Mouse (Mus musculus) liver, embryonic 15.5 days (tissue): ENCODE data around the gene Rnf43. TPM values are rescaled to one million over a fixed set of nuclear protein-coding genes. Genes with fewer than 3 reads are reported as not detected.
A peak's percentile ranks its signal among the peaks of the same experiment; 100 is the strongest.

Experiments
- ATAC-seq: fragments of 200-750 bp; cut with Nextera tagmentation; 2 replicates; pipeline ENCODE4 v1.8.0; 2017; ENCODE audit warnings: moderate number of reproducible peaks, mild to moderate bottlenecking, moderate library complexity; ENCODE audit not compliant: insufficient read depth
- H3K27ac ChIP-seq: fragments of 300-500 bp; sonication (generic); replicated peaks from 2 replicates; pipeline ENCODE4 v1.5.1; 2015; ENCODE audit warnings: mild to moderate bottlenecking, inconsistent platforms
- H3K27me3 ChIP-seq: fragments of 300-500 bp; sonication (generic); 2 replicates; pipeline ENCODE4 v1.6.1; 2015; ENCODE audit warnings: mild to moderate bottlenecking, inconsistent platforms
- H3K36me3 ChIP-seq: fragments of 300-500 bp; sonication (generic); replicated peaks from 2 replicates; pipeline ENCODE4 v1.6.1; 2015; ENCODE audit warnings: moderate library complexity, mild to moderate bottlenecking, inconsistent platforms
- H3K4me1 ChIP-seq: fragments of 300-500 bp; sonication (generic); replicated peaks from 2 replicates; pipeline ENCODE4 v1.6.1; 2015; ENCODE audit warnings: inconsistent platforms
- H3K4me2 ChIP-seq: fragments of 300-500 bp; sonication (generic); 2 replicates; pipeline ENCODE4 v1.6.1; 2015; ENCODE audit warnings: moderate library complexity, mild to moderate bottlenecking, inconsistent platforms
- H3K4me3 ChIP-seq: fragments of 300-500 bp; sonication (generic); replicated peaks from 2 replicates; pipeline ENCODE4 v1.5.1; 2015; ENCODE audit warnings: mild to moderate bottlenecking, inconsistent platforms
- H3K9ac ChIP-seq: fragments of 300-500 bp; sonication (generic); 2 replicates; pipeline ENCODE4 v1.6.1; 2015; ENCODE audit warnings: moderate library complexity, mild to moderate bottlenecking, inconsistent platforms
- H3K9me3 ChIP-seq: fragments of 300-500 bp; sonication (generic); replicated peaks from 2 replicates; pipeline ENCODE4 v1.6.1; 2016; ENCODE audit warnings: inconsistent platforms
- WGBS: fragments of 180-500 bp; shearing (Covaris S2); methylation state at CpG from one replicate; pipeline ENCODE4 v1.1.7; 2015; ENCODE audit warnings: mixed read lengths; ENCODE audit not compliant: insufficient replicate concordance; 5-methylcytosine and 5-hydroxymethylcytosine counted together
- polyA plus RNA-seq: library from polyadenylated mRNA; unstranded; fragments of >200 nt; fragmentation: Nextera tagmentation; extraction: Ambion mirVana; gene quantifications from 2 replicates; pipeline ENCODE4 v1.2.1, GENCODE M21; 2015

Rnf43 gene
- polyA plus RNA-seq, 1 experiment from 2014 or later, result 5.0 TPM

DNA sequence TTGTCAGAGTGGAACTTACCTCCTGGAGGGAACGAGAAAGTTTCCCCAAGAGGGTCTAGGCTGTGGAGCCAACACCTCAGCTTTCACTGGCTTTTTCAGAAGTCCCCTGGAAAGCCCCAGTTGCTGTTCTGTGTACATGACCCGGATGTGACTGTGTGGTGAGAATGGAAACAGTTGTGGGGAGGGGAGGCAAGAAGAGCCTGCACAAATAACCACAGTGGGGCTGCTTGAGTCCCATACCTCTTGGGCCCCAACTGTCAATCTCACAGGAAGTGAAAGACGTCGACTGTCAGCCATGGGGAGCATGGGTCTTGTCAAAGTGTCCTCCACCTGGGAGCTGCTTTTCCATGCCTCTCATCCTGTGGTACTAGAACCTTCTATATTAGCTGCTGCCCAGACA lies 82.4 kb downstream of the Rnf43 start:
- Histone ChIP-seq H3K9ac (no peak overlapping the region), H3K4me1 (peaks cover 49% of the 10 kb centered on the region), H3K27ac (peak overlapping the region; percentile 51), H3K27me3 (no peaks in the 10 kb centered on the region), H3K36me3 (peaks cover 58% of the 10 kb centered on the region), H3K4me3 (no peak overlapping the region), H3K4me2 (no peak overlapping the region), H3K9me3 (no peaks in the 10 kb centered on the region)
- WGBS, result 38% methylated on average over 4 of the region's 4 CpGs
- ATAC-seq, result no peak

- H3K27me3 ChIP-seq, result no peaks in the 10 kb centered on the region
- H3K4me1 ChIP-seq, result peaks cover 53% of the 10 kb centered on the region
- peaks cover 49% of the 10 kb centered on the region for H3K36me3 ChIP-seq
- H3K9me3 ChIP-seq, result no peaks in the 10 kb centered on the region
- no peak overlapping the region for H3K4me3 ChIP-seq
- 78% methylated on average over 9 of the region's 9 CpGs for WGBS
- ATAC-seq, result no peak
- H3K4me2 ChIP-seq, result no peak overlapping the region
- H3K27ac ChIP-seq, result peak overlapping the region; percentile 51
- H3K9ac ChIP-seq, result no peak overlapping the region
Observed at GRCm38 (mm10) chr11:87745632-87746555, 83.4 kb downstream of the Rnf43 start.

DNA sequence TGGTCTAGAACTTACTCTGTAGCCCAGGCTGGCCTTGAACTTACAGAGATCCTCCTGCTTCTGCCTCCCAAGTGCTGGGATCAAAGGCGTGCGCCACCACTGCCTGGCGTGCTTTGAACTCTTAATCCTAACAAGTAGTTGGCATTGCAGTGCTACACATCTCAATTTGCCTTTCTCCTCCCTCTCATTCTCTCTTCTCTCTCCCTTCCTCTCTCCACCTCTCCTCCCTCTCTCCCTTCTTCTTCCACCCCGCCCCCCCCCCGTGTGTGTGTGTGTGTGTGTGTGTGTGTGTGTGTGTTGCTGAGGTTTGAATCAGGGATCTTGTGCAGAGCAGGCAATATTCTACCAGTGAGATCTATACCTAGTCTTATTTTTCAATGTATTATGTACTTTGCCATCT lies 84.8 kb downstream of the Rnf43 start:
- no peaks in the 10 kb centered on the region for H3K9me3 ChIP-seq
- H3K36me3 ChIP-seq, result peaks cover 35% of the 10 kb centered on the region
- H3K4me1 ChIP-seq, result peaks cover 64% of the 10 kb centered on the region
- no peak for ATAC-seq
- H3K27ac ChIP-seq, result peak overlapping the region; percentile 98
- no peaks in the 10 kb centered on the region for H3K27me3 ChIP-seq
- H3K9ac ChIP-seq, result no peak overlapping the region
- H3K4me2 ChIP-seq, result peak overlapping the region; percentile 78; the same call in 1 of the 2 replicates
- no peak overlapping the region for H3K4me3 ChIP-seq
- WGBS, result 89% methylated on average over 5 of the region's 5 CpGs

DNA sequence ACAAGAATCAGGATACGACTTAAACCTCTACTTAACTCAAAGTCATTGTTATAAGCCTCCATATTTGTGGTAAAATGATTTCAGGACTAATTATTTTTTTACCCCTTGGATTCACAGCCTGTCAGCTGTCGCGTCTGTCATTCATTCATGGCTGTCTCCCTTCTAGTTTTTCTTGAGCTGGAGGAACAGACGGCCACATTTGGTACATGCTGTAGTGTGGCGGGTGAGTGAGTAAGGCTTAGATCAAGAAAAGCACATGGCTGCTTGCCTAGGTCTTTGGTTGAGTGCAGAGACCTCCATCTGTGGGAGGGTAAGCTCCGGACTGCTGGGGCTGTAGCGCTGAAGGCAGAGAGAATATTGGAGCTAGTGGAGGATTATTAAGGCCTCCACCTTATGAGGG lies 85.2 kb downstream of the Rnf43 start:
- Histone ChIP-seq H3K36me3 (peaks cover 31% of the 10 kb centered on the region), H3K4me2 (peak overlapping the region; percentile 78), H3K27ac (peak overlapping the region; percentile 98), H3K9ac (peak overlapping the region; percentile 71), H3K27me3 (no peaks in the 10 kb centered on the region), H3K4me3 (0 out of 2 replicates have a peak overlapping the region, but pooled peaks have one; percentile 54), H3K4me1 (peaks cover 68% of the 10 kb centered on the region), H3K9me3 (no peaks in the 10 kb centered on the region)
- WGBS, result 83% methylated on average over 7 of the region's 7 CpGs
- no peak for ATAC-seq

DNA sequence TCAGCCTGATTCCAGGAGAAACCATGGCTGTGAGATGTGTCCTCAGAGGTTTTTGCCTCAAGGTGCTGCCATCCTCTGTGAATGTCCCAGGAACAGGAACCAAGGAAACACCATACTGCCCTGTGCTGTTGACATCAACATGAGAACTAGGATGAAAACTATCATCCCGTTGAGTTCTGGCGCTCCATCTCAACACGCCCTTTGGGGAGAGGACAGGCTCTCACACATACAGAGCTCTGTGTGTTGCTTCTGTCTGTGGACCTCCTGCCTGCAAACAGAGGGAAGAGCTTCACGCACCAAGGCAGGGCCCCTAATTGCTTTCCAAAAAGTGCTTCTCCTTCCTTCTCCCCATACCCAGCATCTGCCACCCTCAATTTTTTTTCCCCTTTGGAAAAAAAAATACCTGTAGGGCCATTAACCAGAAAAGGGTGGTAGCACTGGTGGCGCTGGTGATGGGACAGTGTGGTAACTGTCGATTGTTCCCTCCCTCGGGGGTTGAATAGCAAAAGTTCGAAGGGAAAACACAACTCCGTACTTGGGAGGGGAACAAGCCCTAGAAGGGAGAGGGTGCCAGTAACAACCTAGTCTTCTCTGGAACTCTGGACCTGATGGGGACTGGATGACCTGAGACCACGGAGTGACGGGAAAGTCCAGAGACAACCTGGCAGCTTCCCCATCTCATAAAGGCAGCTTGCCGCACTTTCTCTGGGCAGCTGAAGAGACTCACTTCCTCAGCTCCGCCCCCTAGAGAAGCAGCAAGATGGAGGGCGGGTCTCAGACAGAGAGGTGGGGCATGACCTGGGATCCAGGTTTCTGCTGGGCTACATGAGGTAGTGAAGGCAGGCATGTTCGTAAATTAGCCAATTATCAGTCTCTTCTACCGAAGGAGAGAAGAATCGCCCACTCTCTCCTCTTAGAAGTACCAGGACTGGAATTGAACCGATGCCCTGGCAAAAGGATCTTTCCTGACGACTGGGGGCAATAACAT lies 85.9 kb downstream of the Rnf43 start:
- Histone ChIP-seq H3K4me1 (peaks cover 75% of the 10 kb centered on the region), H3K36me3 (peaks cover 24% of the 10 kb centered on the region), H3K4me3 (peak overlapping the region; percentile 54), H3K9ac (peak overlapping the region; percentile 71), H3K27me3 (no peaks in the 10 kb centered on the region), H3K4me2 (peak overlapping the region; percentile 78), H3K9me3 (no peaks in the 10 kb centered on the region), H3K27ac (peak overlapping the region; percentile 98)
- peak; percentile 55 for ATAC-seq
- 12% methylated on average over 19 of the region's 19 CpGs for WGBS

- H3K27me3 ChIP-seq, result no peaks in the 10 kb centered on the region
- WGBS, result 8% methylated on average over 18 of the region's 18 CpGs
- H3K9ac ChIP-seq, result peak overlapping the region; percentile 71
- H3K4me3 ChIP-seq, result peak overlapping the region; percentile 54
- peak overlapping the region; percentile 78 for H3K4me2 ChIP-seq
- peaks cover 14% of the 10 kb centered on the region for H3K36me3 ChIP-seq
- H3K9me3 ChIP-seq, result no peaks in the 10 kb centered on the region
- peak overlapping the region; percentile 98 for H3K27ac ChIP-seq
- H3K4me1 ChIP-seq, result peaks cover 85% of the 10 kb centered on the region
- ATAC-seq, result peak; percentile 79
Observed at GRCm38 (mm10) chr11:87749192-87750042, 86.9 kb downstream of the Rnf43 start.

GRCm38 (mm10) chr11:87750043-87750421 lies 87.5 kb downstream of the Rnf43 start:
- peak; percentile 74 for ATAC-seq

DNA sequence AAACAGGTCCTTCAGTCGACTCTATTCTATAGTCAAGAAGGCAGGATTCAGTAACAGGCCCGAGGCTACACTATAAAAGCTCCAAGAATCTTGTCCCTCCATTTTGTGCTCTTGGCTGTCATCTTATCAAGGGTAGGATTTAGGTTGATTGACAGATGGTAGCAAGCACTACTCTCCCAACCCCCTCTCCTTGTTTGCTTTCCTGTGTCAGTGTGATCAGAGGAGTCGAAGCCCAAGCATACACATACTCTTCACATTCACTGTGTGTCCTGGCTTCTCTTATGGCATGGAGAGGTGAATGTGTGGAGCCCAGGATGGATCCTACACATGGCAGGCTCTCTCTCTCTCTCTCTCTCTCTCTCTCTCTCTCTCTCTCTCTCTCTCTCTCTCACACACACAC lies 88.0 kb downstream of the Rnf43 start:
- Histone ChIP-seq H3K36me3 (peaks cover 3% of the 10 kb centered on the region; the same call in 1 of the 2 replicates), H3K4me3 (peak overlapping the region; percentile 54), H3K27me3 (no peaks in the 10 kb centered on the region), H3K27ac (peak overlapping the region; percentile 98), H3K9ac (peak overlapping the region; percentile 71), H3K9me3 (no peaks in the 10 kb centered on the region), H3K4me2 (peak overlapping the region; percentile 78), H3K4me1 (peaks cover 91% of the 10 kb centered on the region)
- WGBS, result 14% methylated on average over 3 of the region's 3 CpGs
- peak; percentile 14 for ATAC-seq

More at GRCm38 (mm10) chr11:87750043-87750421, 87.5 kb downstream of the Rnf43 start:
- H3K36me3 ChIP-seq, result peaks cover 8% of the 10 kb centered on the region
- 13% methylated on average over 11 of the region's 11 CpGs for WGBS
- no peaks in the 10 kb centered on the region for H3K9me3 ChIP-seq
- peak overlapping the region; percentile 98 for H3K27ac ChIP-seq
- H3K4me1 ChIP-seq, result peaks cover 88% of the 10 kb centered on the region
- peak overlapping the region; percentile 71 for H3K9ac ChIP-seq
- no peaks in the 10 kb centered on the region for H3K27me3 ChIP-seq
- H3K4me3 ChIP-seq, result peak overlapping the region; percentile 54
- H3K4me2 ChIP-seq, result peak overlapping the region; percentile 78

DNA sequence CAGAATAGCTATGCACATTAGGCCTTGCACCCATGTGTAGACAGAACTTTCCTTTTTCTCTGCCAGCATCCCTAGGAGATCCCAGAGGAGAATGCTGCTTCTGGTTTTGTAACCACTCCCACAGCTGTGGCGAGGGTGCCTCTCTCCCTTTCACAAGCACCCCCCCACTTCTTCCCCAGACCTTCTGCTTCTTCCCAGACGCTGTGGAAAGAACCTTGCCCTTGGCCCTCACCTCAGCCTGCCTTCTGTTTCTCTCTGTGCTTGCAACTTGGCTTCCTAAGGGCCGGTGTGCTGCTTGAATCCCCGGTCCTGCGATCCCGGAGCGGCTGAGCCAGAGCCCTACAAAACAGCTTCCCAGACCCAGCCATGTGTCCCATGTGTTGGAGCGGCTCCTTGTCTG lies 88.5 kb downstream of the Rnf43 start:
- no peaks in the 10 kb centered on the region for H3K9me3 ChIP-seq
- peak overlapping the region; percentile 54 for H3K4me3 ChIP-seq
- H3K4me1 ChIP-seq, result peaks cover 91% of the 10 kb centered on the region
- H3K9ac ChIP-seq, result peak overlapping the region; percentile 71
- H3K36me3 ChIP-seq, result no peaks in the 10 kb centered on the region
- ATAC-seq, result no peak
- 28% methylated on average over 8 of the region's 8 CpGs for WGBS
- peak overlapping the region; percentile 98 for H3K27ac ChIP-seq
- peak overlapping the region; percentile 78 for H3K4me2 ChIP-seq
- no peaks in the 10 kb centered on the region for H3K27me3 ChIP-seq

DNA sequence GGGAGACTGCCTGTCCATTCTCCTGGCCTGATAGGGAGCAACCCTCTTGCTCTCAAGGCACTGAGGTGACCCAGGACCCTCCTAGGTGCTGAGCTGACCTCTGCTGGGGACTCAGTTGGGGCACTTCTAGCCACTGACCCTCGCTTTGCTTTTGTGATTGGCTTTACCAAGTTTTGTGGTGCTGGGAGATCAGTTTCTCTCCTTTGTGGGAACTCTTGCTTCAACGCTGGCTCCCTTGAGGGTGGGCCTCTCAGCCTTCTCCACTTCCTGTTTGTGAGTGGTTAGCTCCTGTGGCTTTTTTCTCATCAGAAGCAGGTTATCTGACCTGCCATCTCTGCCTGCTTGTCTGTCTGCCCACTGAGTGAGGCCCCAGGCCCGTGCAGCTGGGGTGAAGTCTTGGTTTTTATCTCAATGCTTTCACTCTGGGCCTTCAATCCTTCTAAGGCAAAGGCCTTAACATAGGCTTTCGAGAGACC lies 89.0 kb downstream of the Rnf43 start:
- Histone ChIP-seq H3K9me3 (no peaks in the 10 kb centered on the region), H3K4me2 (peak overlapping the region; percentile 78), H3K4me3 (peak overlapping the region; percentile 54), H3K27ac (peak overlapping the region; percentile 98), H3K4me1 (peaks cover 86% of the 10 kb centered on the region), H3K9ac (peak overlapping the region; percentile 71), H3K36me3 (peaks cover under 1% of the 10 kb centered on the region), H3K27me3 (no peaks in the 10 kb centered on the region)
- WGBS, result 9% methylated on average over 4 of the region's 4 CpGs
- ATAC-seq, result no peak
